Mouse (Mus musculus) CD4-positive helper T cell, adult 2 months (primary cell): ENCODE results near the gene Rin1.

ENCODE experiments used
- DNase-seq: peaks from one replicate; pipeline ENCODE4 v3.0.0-alpha.2; 2012; ENCODE audit warnings: low read depth, missing footprints, low spot score

Rin1 gene

GRCm38 (mm10) chr19:5094243-5094632 lies 44.0 kb downstream of the Rin1 start:
- peak; percentile 86 for DNase-seq

GRCm38 (mm10) chr19:5094746-5095417 lies 44.6 kb downstream of the Rin1 start:
- no peak for DNase-seq

GRCm38 (mm10) chr19:5095887-5096474 lies 45.7 kb downstream of the Rin1 start:
- DNase-seq, result no peak

GRCm38 (mm10) chr19:5097521-5098362 lies 47.5 kb downstream of the Rin1 start:
- DNase-seq, result peak; percentile 32

- peak; percentile 65 for DNase-seq
These were observed 48.3 kb downstream of the Rin1 start, which contains the start of gene Cnih2 for GRCm38 (mm10) chr19:5098363-5099143. Gene Cnih2, minus strand, starts transcription at chr19:5098521.

- no peak for DNase-seq
These were observed 55.8 kb downstream of the Rin1 start for GRCm38 (mm10) chr19:5106074-5106473.
